Mouse (Mus musculus): ENCODE data around the gene Blmh. TPM values are rescaled to one million over a fixed set of nuclear protein-coding genes. Genes with fewer than 3 reads are reported as not detected.
A peak's percentile ranks its signal among the peaks of the same experiment; 100 is the strongest.

Blmh gene
- 56.4 and 58.8 TPM in 2 replicates for total RNA-seq (2014; rRNA removed)
- polyA plus RNA-seq (2015; fragmentation: Nextera tagmentation; extraction: Ambion mirVana) = 123 and 131 TPM in 2 replicates

DNA sequence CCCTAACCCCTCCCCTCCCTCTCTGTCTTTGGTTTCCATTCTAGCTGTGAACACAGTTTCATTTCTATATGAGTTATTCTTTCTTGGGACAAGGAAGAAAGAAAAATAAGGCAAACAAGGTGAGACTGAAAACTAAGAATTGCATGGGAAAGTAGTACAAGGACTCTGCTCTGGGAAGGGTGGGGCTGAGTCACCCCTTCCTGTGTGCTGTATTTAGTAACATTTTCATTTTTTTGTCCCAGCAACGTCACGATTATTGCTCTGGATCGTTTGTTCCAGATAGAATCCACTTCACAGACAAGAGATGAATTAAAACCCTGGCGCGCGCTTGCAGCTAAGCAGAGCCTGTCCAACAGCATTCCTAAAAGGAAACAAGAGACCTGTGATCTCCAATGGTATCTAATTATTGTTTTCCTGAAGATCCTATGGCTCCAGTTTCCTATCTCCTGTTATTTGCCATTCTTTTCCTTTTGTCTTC, at the start of gene Blmh:
TSS of gene Blmh (plus strand) at position 51 of the 478 bp plus-strand sequence.
- WGBS = 81% methylated on average over 6 of the region's 6 CpGs
- Histone ChIP-seq H3K4me3 (ENCODE audit: low read length) (no peak within 1 kb of the TSS), H3K27me3 (ENCODE audit: insufficient read depth, low read length) (no peaks in the 10 kb centered on the region), H3K9me3 (ENCODE audit: low read length) (no peaks in the 10 kb centered on the region), H3K4me1 (ENCODE audit: insufficient read depth, low read length) (no peaks in the 10 kb centered on the region), H3K27ac (no peak within 1 kb of the TSS), H3K9ac (replicated peaks; ENCODE audit: low read length) (no peak within 1 kb of the TSS), H3K4me2 (ENCODE audit: low read depth, low read length) (no peak within 1 kb of the TSS), H3K36me3 (ENCODE audit: insufficient read depth, low read length) (no peaks in the 10 kb centered on the region)
- ATAC-seq = no peak
- no peak for TF ChIP-seq CTCF (IDR thresholded peaks at IDR 0.05; ENCODE audit: low read depth)
- DNase-seq (ENCODE audit: low spot score) = no peak

- no peak overlapping the region for H3K27ac ChIP-seq
- no peak overlapping the region for H3K9ac ChIP-seq (replicated peaks; ENCODE audit: low read length)
- no peak overlapping the region for H3K4me3 ChIP-seq (ENCODE audit: low read length)
- H3K27me3 ChIP-seq (ENCODE audit: insufficient read depth, low read length) = no peaks in the 10 kb centered on the region
- TF ChIP-seq CTCF (IDR thresholded peaks at IDR 0.05; ENCODE audit: low read depth) = no peak
- DNase-seq (ENCODE audit: low spot score) = no peak
- no peak for ATAC-seq
- WGBS = 81% methylated on average over 5 of the region's 5 CpGs
- H3K36me3 ChIP-seq (ENCODE audit: insufficient read depth, low read length) = no peaks in the 10 kb centered on the region
- H3K4me1 ChIP-seq (ENCODE audit: insufficient read depth, low read length) = no peaks in the 10 kb centered on the region
- no peaks in the 10 kb centered on the region for H3K9me3 ChIP-seq (ENCODE audit: low read length)
- no peak overlapping the region for H3K4me2 ChIP-seq (ENCODE audit: low read depth, low read length)
Observed at GRCm38 (mm10) chr11:76879816-76880215, 44.8 kb upstream of the Blmh start.

GRCm38 (mm10) chr11:76884451-76884850, 40.2 kb upstream of the Blmh start:
- Histone ChIP-seq H3K4me2 (ENCODE audit: low read depth, low read length) (no peak overlapping the region), H3K9ac (replicated peaks; ENCODE audit: low read length) (no peak overlapping the region), H3K9me3 (ENCODE audit: low read length) (no peaks in the 10 kb centered on the region), H3K4me3 (ENCODE audit: low read length) (no peak overlapping the region), H3K27me3 (ENCODE audit: insufficient read depth, low read length) (no peaks in the 10 kb centered on the region), H3K36me3 (ENCODE audit: insufficient read depth, low read length) (no peaks in the 10 kb centered on the region), H3K27ac (no peak overlapping the region), H3K4me1 (ENCODE audit: insufficient read depth, low read length) (no peaks in the 10 kb centered on the region)
- 45% methylated on average over 5 of the region's 5 CpGs for WGBS
- no peak for ATAC-seq
- TF ChIP-seq CTCF (IDR thresholded peaks at IDR 0.05; ENCODE audit: low read depth) = no peak
- DNase-seq (ENCODE audit: low spot score) = no peak

DNA sequence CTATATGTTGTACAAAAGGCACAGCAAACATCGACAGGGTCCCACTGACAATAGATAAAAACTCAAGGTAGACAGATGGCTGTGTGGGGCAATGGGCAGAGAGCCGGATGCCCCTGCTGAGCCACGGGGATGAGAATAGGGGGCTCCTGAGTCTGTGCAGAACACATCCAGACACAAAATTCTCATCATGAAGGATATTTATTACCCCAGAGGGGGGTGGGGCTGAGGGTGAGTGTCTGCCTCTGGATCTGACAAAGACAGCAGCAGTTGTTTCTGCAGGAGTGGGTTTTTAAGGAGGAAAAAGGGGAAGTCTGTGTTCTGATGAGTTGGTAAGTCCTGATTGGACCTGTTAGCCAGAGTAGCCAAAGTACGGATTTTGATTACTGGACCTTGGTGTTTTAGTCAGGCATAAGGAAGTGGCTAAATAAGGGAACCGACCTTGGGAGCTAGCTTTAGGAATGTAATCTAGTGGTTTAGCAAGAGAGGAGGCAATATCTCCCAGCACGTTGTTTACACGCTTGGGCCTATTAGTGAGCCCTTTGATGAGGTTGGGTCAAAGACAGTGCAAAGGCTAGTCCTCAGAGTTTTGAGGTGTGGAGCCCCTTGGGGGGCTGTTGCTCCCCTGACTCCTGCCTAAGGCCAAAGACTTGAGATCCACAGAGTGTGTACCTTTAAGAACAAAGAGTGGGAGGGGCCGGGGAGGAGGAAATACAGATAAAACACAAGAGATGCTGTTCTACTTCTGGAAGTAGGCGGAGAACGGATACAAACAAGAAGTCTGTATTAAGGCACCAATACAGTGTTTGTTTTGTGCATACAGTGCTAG, 35.1 kb upstream of the Blmh start:
- Histone ChIP-seq H3K9me3 (ENCODE audit: low read length) (no peaks in the 10 kb centered on the region), H3K27ac (peak overlapping the region; percentile 22; the same call in 1 of the 2 replicates), H3K4me3 (ENCODE audit: low read length) (no peak overlapping the region), H3K4me1 (ENCODE audit: insufficient read depth, low read length) (no peaks in the 10 kb centered on the region), H3K27me3 (ENCODE audit: insufficient read depth, low read length) (no peaks in the 10 kb centered on the region), H3K36me3 (ENCODE audit: insufficient read depth, low read length) (no peaks in the 10 kb centered on the region), H3K4me2 (ENCODE audit: low read depth, low read length) (no peak overlapping the region), H3K9ac (replicated peaks; ENCODE audit: low read length) (no peak overlapping the region)
- 73% methylated on average over 10 of the region's 10 CpGs for WGBS
- ATAC-seq = 0 out of 2 replicates have a peak, but pooled peaks have one; percentile 35
- no peak for TF ChIP-seq CTCF (IDR thresholded peaks at IDR 0.05; ENCODE audit: low read depth)
- DNase-seq (ENCODE audit: low spot score) = no peak

GRCm38 (mm10) chr11:76891171-76891570, 33.4 kb upstream of the Blmh start:
- no peak for DNase-seq (ENCODE audit: low spot score)
- Histone ChIP-seq H3K27ac (no peak overlapping the region), H3K36me3 (ENCODE audit: insufficient read depth, low read length) (no peaks in the 10 kb centered on the region), H3K4me2 (ENCODE audit: low read depth, low read length) (no peak overlapping the region), H3K4me3 (ENCODE audit: low read length) (no peak overlapping the region), H3K4me1 (ENCODE audit: insufficient read depth, low read length) (no peaks in the 10 kb centered on the region), H3K9ac (replicated peaks; ENCODE audit: low read length) (no peak overlapping the region), H3K9me3 (ENCODE audit: low read length) (no peaks in the 10 kb centered on the region), H3K27me3 (ENCODE audit: insufficient read depth, low read length) (no peaks in the 10 kb centered on the region)
- WGBS = 88% methylated on average over 7 of the region's 7 CpGs
- no peak for ATAC-seq
- no peak for TF ChIP-seq CTCF (IDR thresholded peaks at IDR 0.05; ENCODE audit: low read depth)

DNA sequence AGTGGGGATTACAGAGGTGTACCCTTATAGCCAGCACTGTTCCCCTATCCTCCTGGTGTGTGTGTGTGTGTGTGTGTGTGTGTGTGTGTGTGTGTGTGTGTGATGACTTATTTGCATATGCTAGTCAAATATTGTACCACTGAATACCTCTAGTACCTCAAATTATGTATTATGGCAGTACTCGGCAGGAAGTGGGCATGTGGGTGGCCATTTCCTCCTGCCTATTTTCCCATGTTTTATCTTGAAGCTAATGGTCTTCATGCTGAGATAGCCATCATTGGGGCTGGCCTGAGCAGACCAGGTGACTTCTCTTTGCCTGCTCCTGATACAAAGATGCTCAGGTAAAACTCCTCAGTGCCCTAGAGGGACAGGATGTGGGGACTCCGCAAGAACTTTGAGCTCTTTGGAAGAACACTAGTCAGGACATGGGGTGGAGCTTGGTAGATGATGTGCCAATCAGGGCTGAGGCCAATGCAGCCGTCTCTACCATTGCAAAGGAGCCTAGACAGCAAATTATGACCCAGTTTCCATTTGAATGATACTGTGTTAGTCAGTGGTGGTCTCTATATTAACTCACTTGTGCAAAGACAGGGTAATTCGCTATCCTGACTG, 32.8 kb upstream of the Blmh start:
- no peaks in the 10 kb centered on the region for H3K36me3 ChIP-seq (ENCODE audit: insufficient read depth, low read length)
- H3K27ac ChIP-seq = no peak overlapping the region
- no peak for DNase-seq (ENCODE audit: low spot score)
- H3K4me1 ChIP-seq (ENCODE audit: insufficient read depth, low read length) = no peaks in the 10 kb centered on the region
- no peak for ATAC-seq
- no peaks in the 10 kb centered on the region for H3K27me3 ChIP-seq (ENCODE audit: insufficient read depth, low read length)
- H3K4me3 ChIP-seq (ENCODE audit: low read length) = no peak overlapping the region
- no peak for TF ChIP-seq CTCF (IDR thresholded peaks at IDR 0.05; ENCODE audit: low read depth)
- WGBS = 91% methylated on average over 4 of the region's 4 CpGs
- no peaks in the 10 kb centered on the region for H3K9me3 ChIP-seq (ENCODE audit: low read length)
- no peak overlapping the region for H3K9ac ChIP-seq (replicated peaks; ENCODE audit: low read length)
- no peak overlapping the region for H3K4me2 ChIP-seq (ENCODE audit: low read depth, low read length)
